Mouse (Mus musculus): ENCODE data around the gene Eif3g.
A peak's percentile ranks its signal among the peaks of the same experiment; 100 is the strongest.

The Eif3g gene

GRCm38 (mm10) chr9:20898511-20899073 is at the start of gene Eif3g:
Gene Eif3g, minus strand, starts transcription at chr9:20898623.
- peak; percentile 87 for DNase-seq (ENCODE audit: low spot score)

DNA sequence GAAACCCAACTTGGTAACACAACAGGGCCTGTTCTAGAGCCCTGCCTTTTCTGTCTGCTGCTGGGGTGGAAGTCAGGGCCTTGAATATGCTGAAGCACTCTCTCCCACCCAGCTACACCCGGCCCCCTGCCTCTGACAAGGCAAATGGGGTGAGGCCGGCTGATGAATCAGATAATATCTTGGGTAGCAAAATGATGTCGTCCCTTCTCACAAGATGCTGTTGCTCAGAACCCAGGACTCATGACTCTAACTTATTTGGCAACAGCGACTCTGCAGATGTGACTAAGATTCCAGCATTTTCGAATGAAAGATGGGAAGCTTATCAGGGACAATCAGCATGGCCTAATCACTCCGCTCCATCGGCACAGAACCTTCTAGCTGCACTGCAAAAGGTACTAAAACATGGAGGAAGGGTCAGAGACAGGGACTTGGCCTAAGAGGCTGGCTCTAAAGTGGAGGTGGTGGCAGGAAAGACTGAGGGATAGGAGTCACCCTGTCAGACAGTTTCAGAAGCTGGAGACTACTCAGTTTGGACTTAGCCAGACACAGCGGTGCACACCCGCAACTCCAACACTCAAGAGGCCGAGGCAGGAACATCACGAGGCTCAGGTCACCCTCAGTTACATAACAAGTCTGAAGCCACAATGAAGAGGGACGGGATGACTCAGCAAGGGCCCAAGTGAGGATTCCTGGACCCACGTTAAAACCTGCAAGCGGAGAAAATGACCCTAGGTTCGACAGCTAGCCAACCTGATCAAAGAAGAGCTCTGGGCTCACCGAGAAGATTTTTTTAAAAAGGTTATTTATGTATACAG is 47.9 kb upstream of the Eif3g start:
- no peak for DNase-seq (ENCODE audit: low spot score)

GRCm38 (mm10) chr9:20944697-20945370 is 46.4 kb upstream of the Eif3g start:
- DNase-seq (ENCODE audit: low spot score): no peak

GRCm38 (mm10) chr9:20943911-20944310 is 45.5 kb upstream of the Eif3g start:
- DNase-seq (ENCODE audit: low spot score): no peak

DNA sequence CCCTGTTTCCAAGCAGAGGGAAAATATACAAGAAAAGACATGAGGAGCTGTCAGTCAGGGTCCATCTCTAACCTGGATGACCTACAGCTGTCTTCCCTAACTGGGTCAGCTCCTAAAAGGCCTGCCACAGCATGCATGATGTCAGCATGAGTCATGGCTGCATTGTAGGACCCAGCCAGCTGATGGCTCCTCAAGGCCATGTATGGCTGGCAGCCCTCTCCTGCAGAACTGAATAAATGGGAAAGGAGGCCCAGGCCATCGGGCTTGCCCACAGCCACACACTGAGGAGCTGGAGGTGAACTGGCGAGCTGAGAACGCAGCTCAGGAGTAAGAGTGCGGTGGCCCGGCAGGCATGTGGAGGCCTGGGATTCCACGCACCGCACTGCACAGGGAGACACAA is 45.0 kb upstream of the Eif3g start:
- peak; percentile 20 for DNase-seq (ENCODE audit: low spot score)

- no peak for DNase-seq (ENCODE audit: low spot score)
Observed at GRCm38 (mm10) chr9:20923258-20923657, 24.8 kb upstream of the Eif3g start.

- no peak for DNase-seq (ENCODE audit: low spot score)
Observed at GRCm38 (mm10) chr9:20916160-20916559, 17.7 kb upstream of the Eif3g start.

DNA sequence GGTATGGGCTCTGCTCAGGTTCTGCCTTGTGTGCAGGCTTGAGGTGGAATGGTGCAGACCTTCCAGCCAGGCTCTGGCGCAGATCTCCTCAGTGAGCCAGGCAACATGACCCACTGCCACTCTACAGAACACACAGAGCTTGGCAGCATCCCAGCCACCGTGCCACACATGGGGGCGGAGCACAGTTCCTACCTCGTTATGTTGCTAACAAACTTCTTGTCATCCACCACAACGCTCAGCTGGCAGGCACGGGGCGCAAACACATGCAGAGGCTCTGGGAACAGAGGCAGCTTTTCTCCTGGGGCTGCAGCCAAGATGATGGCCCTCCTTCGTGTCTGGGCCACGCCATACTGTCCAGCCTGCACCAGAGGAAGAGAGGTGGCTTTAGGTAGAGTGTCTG is 11.5 kb upstream of the Eif3g start:
- no peak for DNase-seq (ENCODE audit: low spot score)

DNA sequence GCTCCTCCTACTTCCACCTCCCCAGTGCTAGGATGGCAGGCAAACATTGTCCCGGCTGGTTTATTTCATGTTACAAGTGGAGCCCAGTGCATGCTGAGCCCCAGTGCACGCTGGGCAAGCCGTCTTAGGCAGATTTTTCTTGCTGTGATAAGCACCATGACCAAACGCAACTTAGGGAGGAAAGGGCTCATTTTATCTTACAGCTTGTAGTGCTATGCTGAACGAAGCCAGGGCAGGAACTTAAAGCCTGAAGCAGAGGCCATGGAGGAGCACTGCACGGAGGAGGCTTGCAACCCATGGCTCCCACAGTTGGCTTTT is 3.7 kb upstream of the Eif3g start:
- no peak for DNase-seq (ENCODE audit: low spot score)

GRCm38 (mm10) chr9:20901466-20902173 is 3.2 kb upstream of the Eif3g start:
- no peak for DNase-seq (ENCODE audit: low spot score)

- no peak for DNase-seq (ENCODE audit: low spot score)
Observed at GRCm38 (mm10) chr9:20897736-20898510, 500 bp downstream of the Eif3g start.

DNA sequence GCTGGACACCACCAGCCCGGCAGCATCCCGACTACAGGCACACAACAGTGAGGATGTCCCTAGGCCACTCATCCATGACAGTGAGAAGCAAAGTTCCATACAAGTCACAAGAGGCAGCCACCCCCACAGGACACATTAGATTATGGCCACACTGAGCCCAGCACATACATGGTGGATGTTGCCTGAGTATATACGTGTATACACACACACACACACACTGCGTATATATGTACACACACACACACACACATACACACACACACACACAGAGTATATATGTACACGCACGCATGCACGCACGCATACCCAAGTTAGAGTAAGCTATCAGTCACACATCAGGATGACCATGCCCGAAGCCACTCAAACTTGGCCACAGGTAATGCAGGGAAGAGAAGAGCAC is 3.0 kb downstream of the Eif3g start:
- DNase-seq (ENCODE audit: low spot score): no peak

DNA sequence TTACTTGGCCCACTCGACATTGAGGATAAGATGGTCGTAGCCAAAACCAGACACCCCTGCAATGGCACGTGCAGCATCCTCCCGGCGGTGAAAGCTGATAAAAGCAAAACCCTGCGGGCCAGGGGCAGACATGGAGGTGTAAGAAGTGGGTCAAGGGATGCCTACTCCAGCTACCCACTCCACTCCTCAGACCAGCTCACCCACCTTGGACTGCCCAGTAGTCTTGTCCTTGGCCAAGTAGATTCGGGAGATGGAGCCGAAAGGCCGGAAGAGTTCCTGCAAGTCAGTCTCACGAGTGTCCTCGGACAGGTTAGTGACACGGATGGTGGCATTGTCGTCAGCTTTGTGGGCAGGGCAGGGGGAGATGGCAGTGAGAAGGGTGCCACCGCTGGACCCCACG is 3.8 kb downstream of the Eif3g start:
- no peak for DNase-seq (ENCODE audit: low spot score)

- DNase-seq (ENCODE audit: low spot score): no peak
Observed at GRCm38 (mm10) chr9:20893590-20894343, 4.7 kb downstream of the Eif3g start.

- no peak for DNase-seq (ENCODE audit: low spot score)
Observed at GRCm38 (mm10) chr9:20893069-20893468, 5.4 kb downstream of the Eif3g start.

- no peak for DNase-seq (ENCODE audit: low spot score)
Observed at GRCm38 (mm10) chr9:20892104-20892653, 6.2 kb downstream of the Eif3g start.

DNA sequence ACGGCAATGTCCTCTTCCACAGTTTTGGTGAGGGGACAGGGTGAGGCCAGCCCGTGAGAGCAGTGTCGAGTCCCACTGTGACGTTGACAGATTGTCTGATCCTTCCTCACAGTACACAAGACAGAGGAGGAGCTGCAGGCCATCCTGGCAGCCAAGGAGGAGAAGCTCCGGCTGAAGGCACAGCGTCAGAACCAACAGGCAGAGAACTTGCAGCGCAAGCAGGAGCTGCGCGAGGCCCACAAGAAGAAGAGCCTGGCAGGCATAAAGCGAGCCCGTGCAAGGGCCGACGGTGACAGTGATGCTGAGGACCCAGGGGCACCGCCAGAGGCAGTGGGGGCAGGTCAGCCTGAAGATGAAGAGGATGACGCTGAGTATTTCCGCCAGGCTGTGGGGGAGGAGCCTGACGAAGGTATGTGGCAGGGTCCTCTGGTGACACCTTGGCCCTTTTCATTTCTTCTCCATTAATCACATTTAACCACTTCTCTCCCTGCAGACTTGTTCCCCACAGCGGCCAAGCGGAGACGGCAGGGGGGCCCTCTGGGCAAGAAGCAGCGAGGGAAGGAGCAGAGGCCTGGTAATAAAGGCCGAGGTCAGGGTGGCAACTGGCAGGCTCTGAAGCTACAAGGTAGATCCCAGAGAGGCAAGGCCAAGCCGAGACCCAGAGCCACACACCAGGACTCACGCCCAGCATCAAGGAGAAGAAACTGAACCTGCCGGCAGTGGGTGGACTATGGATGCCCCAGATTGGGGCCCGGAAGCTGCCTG is 6.9 kb downstream of the Eif3g start:
- no peak for DNase-seq (ENCODE audit: low spot score)

DNA sequence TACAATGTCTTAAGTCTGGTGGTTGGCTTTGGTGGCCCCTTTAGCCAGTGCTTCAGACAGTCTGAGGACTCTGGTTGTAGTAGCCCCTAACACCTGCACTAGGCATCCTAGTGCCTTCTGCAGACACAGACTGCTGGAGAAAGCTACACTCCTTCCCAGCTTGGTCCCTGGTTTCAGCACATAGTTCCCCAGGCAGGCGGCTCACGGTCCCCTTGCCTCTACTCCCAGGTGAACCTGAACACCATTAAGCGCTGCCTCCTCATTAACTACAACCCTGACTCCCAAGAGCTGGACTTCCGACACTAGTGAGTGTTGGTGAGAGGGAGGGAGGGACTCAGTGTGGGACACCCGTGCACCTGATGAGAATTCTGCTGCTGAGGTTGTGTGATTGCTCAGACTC is 8.0 kb downstream of the Eif3g start:
- no peak for DNase-seq (ENCODE audit: low spot score)

DNA sequence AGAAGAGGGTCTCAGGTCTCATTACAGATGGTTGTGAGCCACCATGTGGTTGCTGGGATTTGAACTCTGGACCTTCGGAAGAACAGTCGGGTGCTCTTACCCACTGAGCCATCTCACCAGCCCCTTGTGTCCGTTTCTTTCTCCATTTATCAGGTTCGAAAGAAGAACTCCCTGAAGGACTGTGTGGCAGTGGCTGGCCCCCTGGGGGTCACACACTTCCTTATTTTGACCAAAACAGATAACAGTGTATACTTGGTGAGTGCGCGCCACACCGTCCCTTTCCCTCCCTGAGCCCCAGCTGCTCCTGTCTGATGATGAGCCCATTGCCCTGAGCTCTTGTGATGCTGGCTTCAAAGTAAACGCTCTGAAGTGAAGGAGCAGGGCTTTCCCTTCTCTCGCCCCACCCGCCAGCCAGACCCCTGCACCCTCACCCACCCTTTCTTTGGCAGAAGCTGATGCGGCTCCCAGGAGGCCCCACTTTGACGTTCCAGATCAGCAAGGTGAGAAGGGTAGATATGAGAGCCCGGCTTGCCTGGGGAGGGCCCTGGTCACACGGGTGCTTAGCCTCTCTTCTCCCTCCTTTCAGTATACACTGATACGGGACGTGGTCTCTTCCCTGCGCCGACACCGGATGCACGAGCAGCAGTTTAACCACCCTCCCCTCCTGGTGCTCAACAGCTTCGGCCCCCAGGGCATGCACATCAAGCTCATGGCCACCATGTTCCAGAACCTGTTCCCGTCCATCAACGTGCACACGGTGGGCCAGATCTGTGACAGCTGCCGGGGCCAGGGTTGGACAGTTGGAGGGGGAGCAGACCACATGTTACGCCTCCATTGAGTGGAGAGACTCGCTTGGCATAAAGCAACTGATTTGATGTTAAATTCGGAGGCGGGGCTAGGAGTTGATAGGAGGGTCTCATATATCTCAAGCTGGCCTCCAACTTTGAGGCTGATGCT is 9.0 kb downstream of the Eif3g start:
- DNase-seq (ENCODE audit: low spot score): no peak

Data from ovary, postnatal 36 days (tissue).